Mouse (Mus musculus): ENCODE measurements around the gene Syne1. TPM values are rescaled to one million over a fixed set of nuclear protein-coding genes. Genes with fewer than 3 reads are reported as not detected.

The Syne1 gene
- total RNA-seq, 1 experiment from 2014 or later = 27.4 TPM

DNA sequence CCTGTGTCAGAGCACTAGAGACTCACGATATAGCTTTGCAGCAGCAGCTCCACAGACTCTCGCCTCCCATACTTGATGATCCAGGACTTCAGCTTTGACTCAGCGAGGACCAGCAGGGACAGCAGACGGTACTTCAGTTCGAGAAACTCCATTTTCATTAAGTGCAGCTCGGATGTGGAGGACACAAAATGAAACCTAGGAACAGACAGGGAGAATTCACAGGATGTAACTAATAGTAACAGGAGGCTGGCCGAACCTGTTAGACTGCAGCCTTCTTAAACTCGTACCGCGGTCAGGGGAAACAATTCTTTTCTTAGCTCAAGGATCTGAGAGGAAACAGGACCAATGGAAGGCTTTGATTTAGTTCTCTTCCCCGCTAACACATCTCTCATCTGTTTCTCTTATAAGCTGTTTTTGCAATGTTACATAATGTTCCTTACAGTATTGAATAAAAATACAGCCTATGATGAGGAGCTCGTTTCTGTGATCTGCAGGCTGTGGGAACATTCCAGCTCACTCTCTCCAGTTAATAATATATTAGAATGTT, 183.7 kb downstream of the Syne1 start:
- ATAC-seq (replicated peaks in 1 of 2; ENCODE audit: insufficient read depth in 1 of 2, low FRiP score in 2 of 2, low TSS enrichment in 1 of 2, low read depth in 1 of 2, poor library complexity in 2 of 2, severe bottlenecking in 2 of 2) = no peak

DNA sequence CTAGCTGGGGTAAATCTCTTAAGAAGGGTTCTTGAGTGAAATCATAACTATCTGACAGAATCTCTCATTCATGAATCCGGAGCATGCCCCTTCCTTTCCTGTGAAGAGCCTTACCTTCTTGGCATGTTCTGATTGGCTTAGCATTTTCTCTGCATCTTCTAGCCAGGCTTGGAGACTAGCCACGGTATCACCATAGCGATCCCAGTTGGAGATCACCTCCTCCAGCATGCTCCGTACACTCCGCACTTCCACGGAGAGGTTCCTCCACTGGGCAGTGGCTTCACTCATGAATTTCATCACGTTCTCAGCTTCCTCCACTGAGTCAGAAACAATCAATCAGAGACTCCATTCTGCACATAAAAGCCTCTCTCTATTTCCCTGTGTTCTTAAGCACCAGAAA, 190.7 kb downstream of the Syne1 start:
- no peak for ATAC-seq (replicated peaks in 1 of 2; ENCODE audit: insufficient read depth in 1 of 2, low FRiP score in 2 of 2, low TSS enrichment in 1 of 2, low read depth in 1 of 2, poor library complexity in 2 of 2, severe bottlenecking in 2 of 2)

- no peak for ATAC-seq (replicated peaks in 1 of 2; ENCODE audit: insufficient read depth in 1 of 2, low FRiP score in 2 of 2, low TSS enrichment in 1 of 2, low read depth in 1 of 2, poor library complexity in 2 of 2, severe bottlenecking in 2 of 2)
Observed at GRCm38 (mm10) chr10:5356614-5357013, 194.7 kb downstream of the Syne1 start.

GRCm38 (mm10) chr10:5353390-5353789, 197.9 kb downstream of the Syne1 start:
- ATAC-seq (replicated peaks in 1 of 2; ENCODE audit: insufficient read depth in 1 of 2, low FRiP score in 2 of 2, low TSS enrichment in 1 of 2, low read depth in 1 of 2, poor library complexity in 2 of 2, severe bottlenecking in 2 of 2) = no peak

GRCm38 (mm10) chr10:5346911-5347310, 204.4 kb downstream of the Syne1 start:
- ATAC-seq (replicated peaks in 1 of 2; ENCODE audit: insufficient read depth in 1 of 2, low FRiP score in 2 of 2, low TSS enrichment in 1 of 2, low read depth in 1 of 2, poor library complexity in 2 of 2, severe bottlenecking in 2 of 2) = no peak

GRCm38 (mm10) chr10:5343211-5343610, 208.1 kb downstream of the Syne1 start:
- ATAC-seq (replicated peaks in 1 of 2; ENCODE audit: insufficient read depth in 1 of 2, low FRiP score in 2 of 2, low TSS enrichment in 1 of 2, low read depth in 1 of 2, poor library complexity in 2 of 2, severe bottlenecking in 2 of 2) = no peak

- ATAC-seq (replicated peaks in 1 of 2; ENCODE audit: insufficient read depth in 1 of 2, low FRiP score in 2 of 2, low TSS enrichment in 1 of 2, low read depth in 1 of 2, poor library complexity in 2 of 2, severe bottlenecking in 2 of 2) = no peak
Observed at GRCm38 (mm10) chr10:5336394-5336793, 214.9 kb downstream of the Syne1 start.

- no peak for ATAC-seq (replicated peaks in 1 of 2; ENCODE audit: insufficient read depth in 1 of 2, low FRiP score in 2 of 2, low TSS enrichment in 1 of 2, low read depth in 1 of 2, poor library complexity in 2 of 2, severe bottlenecking in 2 of 2)
Observed at GRCm38 (mm10) chr10:5332801-5333200, 218.5 kb downstream of the Syne1 start.

- no peak for ATAC-seq (replicated peaks in 1 of 2; ENCODE audit: insufficient read depth in 1 of 2, low FRiP score in 2 of 2, low TSS enrichment in 1 of 2, low read depth in 1 of 2, poor library complexity in 2 of 2, severe bottlenecking in 2 of 2)
Observed at GRCm38 (mm10) chr10:5326716-5327115, 224.6 kb downstream of the Syne1 start.

DNA sequence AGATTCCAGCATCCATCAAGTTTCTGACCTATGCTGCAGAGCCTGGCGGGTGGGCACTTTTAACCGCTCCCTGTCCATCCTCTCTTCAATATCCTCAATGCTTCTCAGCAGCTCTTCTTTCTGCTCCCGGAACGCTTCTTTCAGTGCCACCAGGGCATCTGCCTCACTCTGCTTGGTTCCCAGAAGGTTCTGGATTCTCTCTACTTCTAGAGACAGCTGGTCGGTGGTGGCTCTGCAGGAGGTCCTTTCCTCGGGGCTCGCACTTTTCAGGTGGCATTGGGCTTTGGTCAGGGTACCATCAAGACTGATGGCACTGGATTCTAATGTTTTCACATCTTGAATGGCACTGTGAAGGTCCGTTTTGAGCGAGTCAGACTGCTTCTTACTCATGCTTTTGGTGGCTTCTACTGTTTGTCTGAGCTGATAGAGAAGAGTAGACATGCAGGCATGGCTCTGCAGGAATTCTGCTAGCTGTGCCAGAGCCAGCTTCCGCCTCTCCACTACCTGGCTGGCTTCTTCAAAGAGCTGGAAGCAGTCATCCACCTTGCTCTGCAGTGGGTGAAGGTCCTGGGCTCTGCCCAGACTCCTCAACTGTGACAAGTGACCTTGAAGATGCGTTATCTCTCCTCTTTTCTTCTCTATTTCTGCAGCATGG, 227.4 kb downstream of the Syne1 start:
- no peak for ATAC-seq (replicated peaks in 1 of 2; ENCODE audit: insufficient read depth in 1 of 2, low FRiP score in 2 of 2, low TSS enrichment in 1 of 2, low read depth in 1 of 2, poor library complexity in 2 of 2, severe bottlenecking in 2 of 2)

GRCm38 (mm10) chr10:5322562-5322961, 228.7 kb downstream of the Syne1 start:
- peak; percentile 74 to 92 for ATAC-seq (replicated peaks in 1 of 2; ENCODE audit: insufficient read depth in 1 of 2, low FRiP score in 2 of 2, low TSS enrichment in 1 of 2, low read depth in 1 of 2, poor library complexity in 2 of 2, severe bottlenecking in 2 of 2)

DNA sequence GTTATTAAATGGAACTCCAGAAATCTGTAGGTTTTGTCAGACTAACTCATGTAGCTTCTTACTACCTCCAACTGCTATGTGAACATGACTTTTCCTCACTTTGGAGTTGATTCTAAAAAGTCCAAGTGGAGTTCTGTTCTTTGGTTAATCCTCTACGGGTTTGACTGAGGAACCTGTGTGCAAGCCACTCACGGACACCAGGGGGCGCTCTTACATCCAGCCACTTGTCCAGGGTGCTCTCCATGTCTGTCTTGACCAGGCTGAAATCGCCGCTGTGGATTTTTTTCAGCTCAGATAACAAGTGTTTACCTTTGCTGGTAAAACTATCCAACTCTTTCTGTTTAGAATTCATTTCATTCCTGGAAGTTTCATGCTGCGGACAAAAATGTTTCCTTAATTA, 233.7 kb downstream of the Syne1 start:
- ATAC-seq (replicated peaks in 1 of 2; ENCODE audit: insufficient read depth in 1 of 2, low FRiP score in 2 of 2, low TSS enrichment in 1 of 2, low read depth in 1 of 2, poor library complexity in 2 of 2, severe bottlenecking in 2 of 2) = peak; percentile 53; a peak in 2 of 4 replicates

DNA sequence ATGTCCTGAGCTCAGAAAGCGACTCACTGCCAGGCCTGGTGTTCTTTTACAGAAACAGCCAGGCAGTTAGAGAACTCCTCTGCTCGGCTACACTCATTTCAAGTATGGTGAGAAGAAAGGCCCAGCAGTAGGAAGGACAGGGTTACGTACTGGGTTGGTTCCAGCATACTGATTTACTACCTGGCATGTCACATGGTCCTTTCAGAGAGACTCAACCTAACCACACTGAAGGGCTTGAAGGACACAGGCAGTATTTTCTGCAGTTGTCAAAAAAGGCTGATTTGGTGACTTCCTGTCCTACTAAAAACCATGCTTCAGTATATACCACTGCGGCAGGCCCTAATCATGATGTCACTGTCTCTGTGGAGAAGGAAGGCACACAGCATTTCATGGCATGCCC, 238.8 kb downstream of the Syne1 start:
- ATAC-seq (replicated peaks in 1 of 2; ENCODE audit: insufficient read depth in 1 of 2, low FRiP score in 2 of 2, low TSS enrichment in 1 of 2, low read depth in 1 of 2, poor library complexity in 2 of 2, severe bottlenecking in 2 of 2) = peak; percentile 95 to 97

DNA sequence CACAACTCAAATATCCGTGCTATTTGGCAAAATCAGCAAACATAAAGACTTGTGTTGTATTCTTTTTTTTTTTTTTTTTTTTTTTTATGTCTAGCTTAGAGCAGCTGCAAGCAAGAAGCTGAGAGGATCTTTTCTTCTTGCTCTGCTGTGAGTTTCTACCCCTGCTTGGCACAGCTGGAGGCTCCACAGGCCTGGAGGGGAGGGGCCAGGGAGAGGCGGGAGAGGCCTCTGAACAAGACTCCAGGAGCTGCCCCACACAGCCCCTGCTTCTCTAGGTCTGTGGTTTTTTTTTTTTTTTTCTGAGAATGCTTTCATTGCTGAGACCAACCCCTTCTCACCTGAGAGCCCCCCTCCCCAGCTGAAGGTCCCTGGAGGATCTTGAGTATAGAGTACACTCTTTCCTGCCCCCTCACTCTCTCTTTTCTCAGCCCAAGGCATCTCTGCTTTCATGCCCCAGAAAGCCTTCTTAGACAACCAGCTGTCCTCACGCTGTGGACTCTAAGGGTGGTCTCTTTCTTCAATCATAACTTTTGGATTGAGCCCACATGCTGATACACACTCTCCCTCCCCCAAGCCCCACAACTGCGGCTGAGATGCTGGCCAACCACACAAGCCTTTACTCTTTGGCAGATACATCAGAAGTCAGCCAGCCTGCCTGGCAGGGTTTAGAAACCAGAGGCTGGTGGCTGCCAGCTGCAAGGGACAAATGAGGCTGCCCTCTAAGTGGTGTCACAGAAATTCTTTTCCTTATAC, 241.1 kb downstream of the Syne1 start:
- no peak for ATAC-seq (replicated peaks in 1 of 2; ENCODE audit: insufficient read depth in 1 of 2, low FRiP score in 2 of 2, low TSS enrichment in 1 of 2, low read depth in 1 of 2, poor library complexity in 2 of 2, severe bottlenecking in 2 of 2)

DNA sequence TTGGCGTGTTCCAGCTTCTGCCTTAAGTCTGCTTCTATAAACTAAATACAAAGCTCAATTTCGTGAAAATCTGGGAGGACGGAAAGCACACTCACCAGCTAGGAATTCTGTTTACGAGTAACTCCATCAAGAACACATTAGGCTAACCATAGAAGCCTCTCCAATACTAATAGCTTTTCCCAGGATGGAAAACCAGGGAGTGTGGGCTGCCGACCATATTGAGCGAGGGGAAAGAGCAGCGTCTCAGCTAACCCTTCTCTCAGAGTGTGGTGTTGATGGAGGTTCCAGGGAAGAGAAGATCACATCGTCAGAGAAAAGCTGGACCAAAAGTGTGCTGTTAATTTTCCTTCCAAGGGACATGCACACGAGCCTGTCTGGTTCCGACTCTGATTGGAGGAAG, 241.9 kb downstream of the Syne1 start:
- ATAC-seq (replicated peaks in 1 of 2; ENCODE audit: insufficient read depth in 1 of 2, low FRiP score in 2 of 2, low TSS enrichment in 1 of 2, low read depth in 1 of 2, poor library complexity in 2 of 2, severe bottlenecking in 2 of 2) = no peak

DNA sequence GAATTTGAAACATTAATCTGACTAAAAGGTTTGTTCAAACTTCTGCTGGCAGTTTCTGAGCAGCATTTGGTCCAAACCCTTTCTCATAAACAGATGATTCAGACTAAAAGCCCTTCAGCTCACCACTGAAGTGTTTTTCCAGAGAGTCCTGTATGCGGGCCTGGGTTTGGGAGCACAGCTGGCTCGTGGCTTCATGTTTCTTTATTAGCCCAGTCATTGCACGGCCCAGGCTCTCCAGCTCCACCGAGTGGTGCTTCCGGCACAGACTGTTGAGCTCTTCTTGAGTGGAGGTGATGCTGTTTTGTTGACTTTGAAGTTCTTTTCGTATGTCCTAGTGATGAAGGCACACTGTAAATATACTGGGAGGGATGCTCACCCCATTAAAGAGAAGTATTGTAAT, 245.7 kb downstream of the Syne1 start:
- peak in 1 of 2 experiments; percentile 53; a peak in 2 of 4 replicates for ATAC-seq (replicated peaks in 1 of 2; ENCODE audit: insufficient read depth in 1 of 2, low FRiP score in 2 of 2, low TSS enrichment in 1 of 2, low read depth in 1 of 2, poor library complexity in 2 of 2, severe bottlenecking in 2 of 2)

- ATAC-seq (replicated peaks in 1 of 2; ENCODE audit: insufficient read depth in 1 of 2, low FRiP score in 2 of 2, low TSS enrichment in 1 of 2, low read depth in 1 of 2, poor library complexity in 2 of 2, severe bottlenecking in 2 of 2) = no peak
Observed at GRCm38 (mm10) chr10:5295291-5295891, 255.9 kb downstream of the Syne1 start.

GRCm38 (mm10) chr10:5289575-5289909, 261.7 kb downstream of the Syne1 start:
- ATAC-seq (replicated peaks in 1 of 2; ENCODE audit: insufficient read depth in 1 of 2, low FRiP score in 2 of 2, low TSS enrichment in 1 of 2, low read depth in 1 of 2, poor library complexity in 2 of 2, severe bottlenecking in 2 of 2) = no peak
